Mouse (Mus musculus): ENCODE measurements around the gene Dlg2. TPM values are rescaled to one million over a fixed set of nuclear protein-coding genes. Genes with fewer than 3 reads are reported as not detected.
"Not testable (repeated sequence)": the region's sequence is repeated elsewhere in the genome, so short reads cannot be mapped to it uniquely, and the experiment has no call there.

The Dlg2 gene
- polyA plus RNA-seq, 1 experiment from 2014 or later = 2.3 TPM

- Histone ChIP-seq H3K9me3 (no peaks in the 10 kb centered on the region), H3K27me3 (no peaks in the 10 kb centered on the region), H3K36me3 (no peaks in the 10 kb centered on the region), H3K27ac (no peak overlapping the region), H3K4me3 (replicated peaks) (no peak overlapping the region), H3K4me1 (replicated peaks) (no peaks in the 10 kb centered on the region), H3K4me2 (no peak overlapping the region), H3K9ac (replicated peaks) (no peak overlapping the region)
- 69% methylated on average over 5 of the region's 5 CpGs for WGBS
- ATAC-seq (ENCODE audit: insufficient number of reproducible peaks, insufficient read depth, low FRiP score, low TSS enrichment, low read depth) = no peak
Measured at GRCm38 (mm10) chr7:90843345-90844293, 367.1 kb downstream of the Dlg2 start.

- H3K36me3 ChIP-seq; H3K9me3 ChIP-seq; H3K9ac ChIP-seq (replicated peaks); H3K27me3 ChIP-seq; H3K4me3 ChIP-seq (replicated peaks); ATAC-seq (ENCODE audit: insufficient number of reproducible peaks, insufficient read depth, low FRiP score, low TSS enrichment, low read depth); H3K27ac ChIP-seq; H3K4me1 ChIP-seq (replicated peaks); H3K4me2 ChIP-seq: not testable (repeated sequence)
- 56% methylated on average over 4 of the region's 4 CpGs for WGBS
Measured at GRCm38 (mm10) chr7:90876796-90877195, 400.3 kb downstream of the Dlg2 start.

- Histone ChIP-seq H3K27ac (no peak overlapping the region), H3K4me1 (replicated peaks) (peaks cover 13% of the 10 kb centered on the region), H3K9me3 (no peaks in the 10 kb centered on the region), H3K36me3 (no peaks in the 10 kb centered on the region), H3K4me2 (no peak overlapping the region), H3K4me3 (replicated peaks) (no peak overlapping the region), H3K9ac (replicated peaks) (no peak overlapping the region), H3K27me3 (peaks cover 2% of the 10 kb centered on the region; the same call in 1 of the 2 replicates)
- no peak for ATAC-seq (ENCODE audit: insufficient number of reproducible peaks, insufficient read depth, low FRiP score, low TSS enrichment, low read depth)
- WGBS = 71% methylated on average over 3 of the region's 3 CpGs
Measured at GRCm38 (mm10) chr7:90882740-90883139, 406.3 kb downstream of the Dlg2 start.

- H3K4me1 ChIP-seq (replicated peaks) = peaks cover 15% of the 10 kb centered on the region
- peaks cover 2% of the 10 kb centered on the region; the same call in 1 of the 2 replicates for H3K27me3 ChIP-seq
- no peak overlapping the region for H3K9ac ChIP-seq (replicated peaks)
- peak overlapping the region; percentile 41 for H3K4me3 ChIP-seq (replicated peaks)
- no peaks in the 10 kb centered on the region for H3K36me3 ChIP-seq
- under 1% methylated on average over 13 of the region's 13 CpGs for WGBS
- no peak overlapping the region for H3K27ac ChIP-seq
- peak; percentile 64 for ATAC-seq (ENCODE audit: insufficient number of reproducible peaks, insufficient read depth, low FRiP score, low TSS enrichment, low read depth)
- H3K9me3 ChIP-seq = no peaks in the 10 kb centered on the region
- H3K4me2 ChIP-seq = peak overlapping the region; percentile 82
Measured at GRCm38 (mm10) chr7:90886396-90887006, 410.0 kb downstream of the Dlg2 start.

- under 1% methylated on average over 21 of the region's 21 CpGs for WGBS
- Histone ChIP-seq H3K27ac (peak overlapping the region; percentile 35; the same call in 1 of the 2 replicates), H3K36me3 (no peaks in the 10 kb centered on the region), H3K9ac (replicated peaks) (peak overlapping the region; percentile 45), H3K27me3 (peaks cover 2% of the 10 kb centered on the region; the same call in 1 of the 2 replicates), H3K4me1 (replicated peaks) (peaks cover 15% of the 10 kb centered on the region), H3K4me3 (replicated peaks) (peak overlapping the region; percentile 41), H3K9me3 (no peaks in the 10 kb centered on the region), H3K4me2 (peak overlapping the region; percentile 82)
- ATAC-seq (ENCODE audit: insufficient number of reproducible peaks, insufficient read depth, low FRiP score, low TSS enrichment, low read depth) = peak; percentile 81
Measured at GRCm38 (mm10) chr7:90887007-90887720, 410.7 kb downstream of the Dlg2 start.

GRCm38 (mm10) chr7:90927441-90927840 lies 451.0 kb downstream of the Dlg2 start:
- H3K27ac ChIP-seq = no peak overlapping the region
- no peak overlapping the region for H3K4me3 ChIP-seq (replicated peaks)
- peaks cover 7% of the 10 kb centered on the region; the same call in 1 of the 2 replicates for H3K4me1 ChIP-seq (replicated peaks)
- H3K9me3 ChIP-seq = no peaks in the 10 kb centered on the region
- WGBS = 78% methylated on average over 4 of the region's 4 CpGs
- H3K4me2 ChIP-seq = no peak overlapping the region
- no peak overlapping the region for H3K9ac ChIP-seq (replicated peaks)
- no peaks in the 10 kb centered on the region for H3K36me3 ChIP-seq
- no peak for ATAC-seq (ENCODE audit: insufficient number of reproducible peaks, insufficient read depth, low FRiP score, low TSS enrichment, low read depth)
- H3K27me3 ChIP-seq = no peaks in the 10 kb centered on the region

- WGBS = 83% methylated on average over 5 of the region's 5 CpGs
- H3K9ac ChIP-seq (replicated peaks) = no peak overlapping the region
- no peak for ATAC-seq (ENCODE audit: insufficient number of reproducible peaks, insufficient read depth, low FRiP score, low TSS enrichment, low read depth)
Measured at GRCm38 (mm10) chr7:90940726-90941125, 464.3 kb downstream of the Dlg2 start.

GRCm38 (mm10) chr7:90947073-90947472 lies 470.6 kb downstream of the Dlg2 start:
- no peaks in the 10 kb centered on the region for H3K36me3 ChIP-seq
- no peaks in the 10 kb centered on the region for H3K4me1 ChIP-seq (replicated peaks)
- H3K4me3 ChIP-seq (replicated peaks) = no peak overlapping the region
- H3K27me3 ChIP-seq = no peaks in the 10 kb centered on the region
- H3K9ac ChIP-seq (replicated peaks) = no peak overlapping the region
- no peak for ATAC-seq (ENCODE audit: insufficient number of reproducible peaks, insufficient read depth, low FRiP score, low TSS enrichment, low read depth)
- WGBS = 79% methylated on average over 8 of the region's 8 CpGs
- H3K4me2 ChIP-seq = no peak overlapping the region
- no peak overlapping the region for H3K27ac ChIP-seq
- no peaks in the 10 kb centered on the region for H3K9me3 ChIP-seq

More at GRCm38 (mm10) chr7:90940726-90941125, 464.3 kb downstream of the Dlg2 start:
- no peak overlapping the region for H3K4me3 ChIP-seq (replicated peaks)
- H3K36me3 ChIP-seq = no peaks in the 10 kb centered on the region
- H3K27me3 ChIP-seq = no peaks in the 10 kb centered on the region
- no peaks in the 10 kb centered on the region for H3K4me1 ChIP-seq (replicated peaks)
- H3K9me3 ChIP-seq = no peaks in the 10 kb centered on the region
- no peak overlapping the region for H3K27ac ChIP-seq
- no peak overlapping the region for H3K4me2 ChIP-seq

- ATAC-seq (ENCODE audit: insufficient number of reproducible peaks, insufficient read depth, low FRiP score, low TSS enrichment, low read depth) = no peak
- Histone ChIP-seq H3K4me1 (replicated peaks) (no peaks in the 10 kb centered on the region), H3K4me3 (replicated peaks) (no peak overlapping the region), H3K4me2 (no peak overlapping the region), H3K27ac (no peak overlapping the region), H3K9ac (replicated peaks) (no peak overlapping the region), H3K36me3 (no peaks in the 10 kb centered on the region), H3K9me3 (no peaks in the 10 kb centered on the region), H3K27me3 (no peaks in the 10 kb centered on the region)
- WGBS = 93% methylated on average over 5 of the region's 5 CpGs
Measured at GRCm38 (mm10) chr7:90949212-90949611, 472.7 kb downstream of the Dlg2 start.

GRCm38 (mm10) chr7:90977241-90977640 lies 500.8 kb downstream of the Dlg2 start:
- Histone ChIP-seq H3K9ac (replicated peaks) (no peak overlapping the region), H3K4me1 (replicated peaks) (no peaks in the 10 kb centered on the region), H3K27ac (no peak overlapping the region), H3K9me3 (no peaks in the 10 kb centered on the region), H3K4me3 (replicated peaks) (no peak overlapping the region), H3K4me2 (no peak overlapping the region), H3K27me3 (no peaks in the 10 kb centered on the region), H3K36me3 (no peaks in the 10 kb centered on the region)
- no peak for ATAC-seq (ENCODE audit: insufficient number of reproducible peaks, insufficient read depth, low FRiP score, low TSS enrichment, low read depth)

GRCm38 (mm10) chr7:90982069-90982468 lies 505.6 kb downstream of the Dlg2 start:
- Histone ChIP-seq H3K4me2 (no peak overlapping the region), H3K36me3 (no peaks in the 10 kb centered on the region), H3K9ac (replicated peaks) (no peak overlapping the region), H3K27ac (no peak overlapping the region), H3K4me3 (replicated peaks) (no peak overlapping the region), H3K4me1 (replicated peaks) (no peaks in the 10 kb centered on the region), H3K27me3 (no peaks in the 10 kb centered on the region), H3K9me3 (no peaks in the 10 kb centered on the region)
- ATAC-seq (ENCODE audit: insufficient number of reproducible peaks, insufficient read depth, low FRiP score, low TSS enrichment, low read depth) = no peak
